Mouse (Mus musculus) lung, embryonic 16.5 days (tissue): ENCODE measurements around the gene Ube2h. TPM values are rescaled to one million over a fixed set of nuclear protein-coding genes. Genes with fewer than 3 reads are reported as not detected.
A peak's percentile ranks its signal among the peaks of the same experiment; 100 is the strongest.

Experiments
- ATAC-seq: fragments of 200-750 bp; cut with Nextera tagmentation; 2 replicates; pipeline ENCODE4 v1.8.0; 2017; ENCODE audit warnings: low read depth, mild to moderate bottlenecking, moderate library complexity
- H3K27ac ChIP-seq: fragments of 300-500 bp; sonication (generic); 2 replicates; pipeline ENCODE4 v1.5.1; 2014; ENCODE audit warnings: mild to moderate bottlenecking, control low read depth, low read length
- H3K27me3 ChIP-seq: fragments of 300-500 bp; sonication (generic); 2 replicates; pipeline ENCODE4 v1.6.1; 2014; ENCODE audit warnings: low read depth, low read length, mixed read lengths; ENCODE audit not compliant: control insufficient read depth, insufficient read depth
- H3K36me3 ChIP-seq: fragments of 300-500 bp; sonication (generic); 2 replicates; pipeline ENCODE4 v1.6.1; 2014; ENCODE audit warnings: low read length; ENCODE audit not compliant: control insufficient read depth, insufficient read depth
- H3K4me1 ChIP-seq: fragments of 300-500 bp; sonication (generic); replicated peaks from 2 replicates; pipeline ENCODE4 v1.6.1; 2014; ENCODE audit warnings: low read length, mixed read lengths; ENCODE audit not compliant: control insufficient read depth, insufficient read depth
- H3K4me2 ChIP-seq: fragments of 300-500 bp; sonication (generic); 2 replicates; pipeline ENCODE4 v1.6.1; 2014; ENCODE audit warnings: low read depth, low read length, control low read depth
- H3K4me3 ChIP-seq: fragments of 300-500 bp; sonication (generic); 2 replicates; pipeline ENCODE4 v1.5.1; 2014; ENCODE audit warnings: mild to moderate bottlenecking, low read length, control low read depth
- H3K9ac ChIP-seq: fragments of 300-500 bp; sonication (generic); 2 replicates; pipeline ENCODE4 v1.6.1; 2014; ENCODE audit warnings: low read length, control low read depth
- H3K9me3 ChIP-seq: fragments of 300-500 bp; sonication (generic); 2 replicates; pipeline ENCODE4 v1.6.1; 2016; ENCODE audit warnings: low read length; ENCODE audit not compliant: control insufficient read depth
- WGBS: fragments of 180-500 bp; shearing (Covaris S2); extraction: QIAGEN DNeasy Blood & Tissue Kit; methylation state at CpG from one replicate; pipeline ENCODE4 v1.1.7; 2014; 5-methylcytosine and 5-hydroxymethylcytosine counted together
- polyA plus RNA-seq: library from polyadenylated mRNA; unstranded; fragments of >200 nt; fragmentation: Nextera tagmentation; extraction: Ambion mirVana; gene quantifications from 2 replicates; pipeline ENCODE4 v1.2.1, GENCODE M21; 2015

The Ube2h gene
- polyA plus RNA-seq, 1 experiment from 2014 or later, result 42.5 TPM

DNA sequence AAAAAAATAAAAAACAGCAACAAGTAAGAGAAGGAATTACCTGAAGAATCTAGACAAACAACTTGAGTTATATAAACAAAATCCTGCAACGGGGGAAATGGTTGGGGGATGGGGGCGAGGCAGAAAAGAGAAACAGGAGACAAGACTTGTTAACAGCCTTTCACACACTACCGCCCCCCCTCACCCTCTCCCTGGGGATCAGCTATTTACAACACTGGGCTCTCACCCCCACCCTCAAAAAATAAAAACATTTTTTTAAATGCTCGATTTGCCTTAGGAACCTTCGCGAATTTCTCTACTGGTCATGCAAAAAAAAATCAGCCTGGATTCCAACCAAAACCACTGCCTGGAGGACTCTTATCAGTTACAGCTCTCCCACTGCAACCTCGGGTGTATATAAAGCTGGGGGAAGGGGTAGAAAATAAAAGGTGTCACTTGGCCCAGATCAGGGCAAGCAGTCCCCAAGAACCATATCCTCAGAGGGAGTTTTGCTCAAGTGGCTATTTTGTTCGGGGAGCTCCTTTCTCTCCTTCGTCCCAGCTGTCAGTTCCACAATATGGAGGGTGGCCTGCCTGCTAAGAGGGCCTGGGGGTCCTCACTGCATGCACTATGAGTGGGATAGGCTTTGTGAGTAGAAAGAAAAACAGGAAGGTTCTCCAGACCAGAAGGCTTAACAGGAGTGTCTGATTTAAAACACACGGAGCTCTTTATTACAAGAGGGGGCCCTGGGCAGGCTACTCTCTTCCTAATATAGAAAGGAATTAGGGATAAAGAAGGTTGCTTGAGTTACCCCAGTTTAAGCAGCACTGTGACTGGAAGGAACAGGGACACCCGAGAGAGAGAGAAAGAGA lies 1.3 kb downstream of the Ube2h start:
- H3K27me3 ChIP-seq, result no peaks in the 10 kb centered on the region
- WGBS, result under 1% methylated on average over 11 of the region's 11 CpGs
- peak overlapping the region; percentile 89 for H3K27ac ChIP-seq
- 0 out of 2 replicates have a peak, but pooled peaks cover 2% of the 10 kb centered on the region for H3K36me3 ChIP-seq
- no peak for ATAC-seq
- H3K4me2 ChIP-seq, result peak overlapping the region; percentile 69
- no peaks in the 10 kb centered on the region for H3K9me3 ChIP-seq
- peak overlapping the region; percentile 83 for H3K4me3 ChIP-seq
- H3K9ac ChIP-seq, result peak overlapping the region; percentile 87
- peaks cover 36% of the 10 kb centered on the region for H3K4me1 ChIP-seq

DNA sequence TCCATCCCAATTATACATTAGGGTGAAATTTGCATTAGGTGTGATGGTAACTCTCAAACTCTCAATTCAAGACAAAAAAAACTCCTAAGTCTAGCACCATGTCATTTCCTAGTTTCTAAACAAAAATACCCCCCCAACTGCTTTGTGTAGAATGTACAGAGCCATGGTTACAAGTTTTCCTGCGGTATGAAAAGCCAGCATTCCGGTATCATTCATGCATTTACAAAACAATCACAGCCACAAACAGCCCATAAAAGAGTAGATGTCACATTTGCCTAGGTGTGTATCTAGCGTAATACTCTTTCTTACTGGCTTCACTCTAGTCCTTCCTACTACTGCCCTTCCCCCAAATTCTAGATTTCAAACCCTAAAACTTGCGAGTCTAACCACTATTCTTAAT lies 2.2 kb downstream of the Ube2h start:
- H3K9ac ChIP-seq, result peak overlapping the region; percentile 58
- no peaks in the 10 kb centered on the region for H3K9me3 ChIP-seq
- peaks cover 31% of the 10 kb centered on the region for H3K4me1 ChIP-seq
- ATAC-seq, result no peak
- WGBS, result 10% methylated on average over 4 of the region's 4 CpGs
- no peaks in the 10 kb centered on the region for H3K27me3 ChIP-seq
- H3K4me2 ChIP-seq, result peak overlapping the region; percentile 69
- H3K36me3 ChIP-seq, result 0 out of 2 replicates have a peak, but pooled peaks cover 5% of the 10 kb centered on the region
- H3K27ac ChIP-seq, result peak overlapping the region; percentile 92
- H3K4me3 ChIP-seq, result peak overlapping the region; percentile 83

DNA sequence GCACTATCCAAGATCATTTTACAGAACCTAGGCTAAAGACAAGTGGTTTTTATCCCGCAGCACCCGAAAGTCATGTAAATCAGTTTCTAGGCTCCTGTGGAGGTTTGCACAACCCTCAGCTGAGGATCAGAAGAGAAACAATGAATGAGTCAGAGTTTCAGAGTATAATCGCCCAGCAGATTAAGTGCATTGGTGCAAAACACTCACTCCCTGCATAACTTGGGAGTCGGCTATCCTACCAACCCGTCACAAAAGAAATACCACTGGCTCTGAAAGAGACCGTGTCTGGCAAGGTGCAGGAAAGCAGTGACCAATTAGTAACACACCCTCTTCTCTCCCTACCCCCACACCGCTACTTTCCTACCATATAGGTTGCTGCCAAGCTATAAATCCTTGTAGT lies 3.4 kb downstream of the Ube2h start:
- Histone ChIP-seq H3K36me3 (0 out of 2 replicates have a peak, but pooled peaks cover 5% of the 10 kb centered on the region), H3K9me3 (no peaks in the 10 kb centered on the region), H3K4me2 (peak overlapping the region; percentile 69), H3K4me3 (peak overlapping the region; percentile 83), H3K27me3 (no peaks in the 10 kb centered on the region), H3K27ac (peak overlapping the region; percentile 92), H3K9ac (peak overlapping the region; percentile 50), H3K4me1 (peaks cover 29% of the 10 kb centered on the region)
- WGBS, result 13% methylated on average over 7 of the region's 7 CpGs
- ATAC-seq, result no peak

DNA sequence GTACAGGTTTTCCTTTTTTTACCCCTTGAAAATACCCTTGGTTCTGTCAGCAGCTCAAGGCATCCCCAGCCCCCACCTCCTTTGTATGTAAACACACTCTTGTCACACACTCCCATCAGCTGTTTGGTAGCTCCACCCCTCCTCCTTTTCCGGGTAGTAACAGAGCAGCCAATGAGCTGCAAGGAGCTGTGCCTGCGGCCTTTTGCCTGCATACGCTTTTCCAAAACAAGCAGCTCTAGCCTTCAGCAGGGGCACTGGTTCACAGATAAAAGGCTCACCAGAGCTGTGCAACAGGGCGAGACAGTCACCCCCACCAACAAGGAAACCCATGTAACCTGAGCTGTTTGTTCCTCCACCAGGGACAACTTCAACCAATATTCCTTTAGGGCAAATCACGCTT lies 4.0 kb downstream of the Ube2h start:
- no peaks in the 10 kb centered on the region for H3K9me3 ChIP-seq
- peak overlapping the region; percentile 92 for H3K27ac ChIP-seq
- no peaks in the 10 kb centered on the region for H3K27me3 ChIP-seq
- H3K9ac ChIP-seq, result peak overlapping the region; percentile 50
- 1% methylated on average over 5 of the region's 5 CpGs for WGBS
- H3K36me3 ChIP-seq, result peaks cover 9% of the 10 kb centered on the region
- peaks cover 29% of the 10 kb centered on the region for H3K4me1 ChIP-seq
- H3K4me2 ChIP-seq, result peak overlapping the region; percentile 69
- peak overlapping the region; percentile 83 for H3K4me3 ChIP-seq
- peak; percentile 80 for ATAC-seq

DNA sequence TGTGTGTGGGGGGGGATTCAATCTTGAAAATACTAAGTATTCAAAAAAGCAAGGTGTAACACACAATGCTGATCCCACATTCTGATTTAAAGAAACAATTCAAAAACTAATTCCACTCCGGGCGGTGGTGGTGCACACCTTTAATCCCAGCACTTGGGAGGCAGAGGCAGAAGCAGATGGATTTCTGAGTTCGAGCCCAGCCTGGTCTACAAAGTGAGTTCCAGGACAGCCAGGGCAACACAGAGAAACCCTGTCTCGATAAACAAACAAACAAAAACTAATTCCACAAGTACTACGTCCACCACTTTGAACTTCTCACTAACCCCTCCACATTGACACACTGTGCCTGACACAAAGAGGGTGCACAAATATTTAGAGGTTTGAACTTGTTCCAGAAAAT lies 4.7 kb downstream of the Ube2h start:
- Histone ChIP-seq H3K9me3 (no peaks in the 10 kb centered on the region), H3K36me3 (peaks cover 9% of the 10 kb centered on the region), H3K27ac (peak overlapping the region; percentile 92), H3K9ac (no peak overlapping the region), H3K27me3 (no peaks in the 10 kb centered on the region), H3K4me2 (peak overlapping the region; percentile 69), H3K4me3 (no peak overlapping the region), H3K4me1 (peaks cover 29% of the 10 kb centered on the region)
- 71% methylated on average over 5 of the region's 5 CpGs for WGBS
- no peak for ATAC-seq

DNA sequence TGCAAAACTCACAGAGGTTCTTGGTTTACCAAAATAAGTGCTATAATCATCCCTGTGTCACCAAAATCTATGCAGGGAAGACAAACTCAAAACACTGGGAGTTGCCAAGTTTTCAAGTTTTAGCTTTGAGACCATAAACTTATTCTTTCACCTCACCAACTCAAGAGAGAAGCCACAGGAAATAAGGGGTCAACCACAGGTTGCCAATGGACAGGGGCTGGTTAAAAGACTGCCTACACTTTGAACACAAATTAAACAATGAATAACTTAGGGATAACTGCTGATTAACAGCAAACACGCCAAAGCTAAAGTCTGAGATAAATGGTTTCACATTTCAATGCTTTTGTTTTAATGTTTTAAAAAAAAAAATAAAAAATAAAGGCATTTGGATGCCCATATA lies 5.2 kb downstream of the Ube2h start:
- H3K27ac ChIP-seq, result no peak overlapping the region
- H3K27me3 ChIP-seq, result no peaks in the 10 kb centered on the region
- H3K36me3 ChIP-seq, result peaks cover 9% of the 10 kb centered on the region
- H3K9ac ChIP-seq, result no peak overlapping the region
- no peak overlapping the region for H3K4me3 ChIP-seq
- no peak for ATAC-seq
- H3K4me2 ChIP-seq, result no peak overlapping the region
- WGBS, result 41% methylated on average over 1 of the region's 1 CpGs
- H3K9me3 ChIP-seq, result no peaks in the 10 kb centered on the region
- peaks cover 29% of the 10 kb centered on the region for H3K4me1 ChIP-seq

DNA sequence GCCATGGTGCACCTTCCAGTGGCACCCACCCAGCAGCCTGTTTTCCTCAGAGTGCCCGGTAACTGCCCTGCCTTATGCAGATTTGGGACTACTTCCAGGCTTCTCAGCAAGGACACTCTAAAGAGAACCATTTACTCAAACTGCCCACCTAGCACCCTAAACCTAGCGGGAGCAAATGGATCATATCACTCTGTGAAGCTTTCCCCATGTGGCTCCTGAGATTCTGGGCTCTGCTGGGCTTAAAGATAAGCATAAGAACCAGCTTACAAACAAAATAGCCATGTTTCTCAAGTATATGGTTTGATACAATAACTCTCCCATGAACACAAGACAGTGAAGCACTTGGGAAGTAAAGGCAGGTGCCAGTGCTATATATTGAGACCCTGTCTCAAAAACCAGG lies 11.8 kb downstream of the Ube2h start:
- Histone ChIP-seq H3K9me3 (no peaks in the 10 kb centered on the region), H3K9ac (no peak overlapping the region), H3K4me3 (no peak overlapping the region), H3K4me1 (no peaks in the 10 kb centered on the region), H3K27ac (no peak overlapping the region), H3K4me2 (no peak overlapping the region), H3K27me3 (no peaks in the 10 kb centered on the region), H3K36me3 (peaks cover 4% of the 10 kb centered on the region)
- 93% methylated on average over 2 of the region's 2 CpGs for WGBS
- no peak for ATAC-seq

DNA sequence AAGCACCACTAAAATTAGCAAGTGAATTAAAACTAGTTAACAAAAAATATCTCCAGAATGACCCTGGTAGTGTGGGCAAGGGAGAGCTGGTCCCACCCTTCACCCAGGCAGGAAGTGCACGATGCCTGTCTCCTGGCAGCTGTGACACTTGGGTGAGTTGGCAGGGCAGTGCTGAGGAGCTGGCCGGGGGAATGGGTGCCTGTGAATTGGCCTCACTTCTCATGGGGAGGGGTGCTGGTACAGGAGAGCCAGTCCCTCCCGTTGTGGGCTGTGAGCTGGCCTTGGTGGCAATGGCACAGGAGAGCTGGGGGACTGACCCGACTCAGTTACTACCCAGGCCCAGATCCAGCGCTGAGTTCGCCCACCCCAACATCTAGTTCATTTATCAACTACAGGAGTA lies 16.4 kb downstream of the Ube2h start:
- H3K27me3 ChIP-seq, result no peaks in the 10 kb centered on the region
- H3K36me3 ChIP-seq, result peaks cover 12% of the 10 kb centered on the region
- no peaks in the 10 kb centered on the region for H3K9me3 ChIP-seq
- no peaks in the 10 kb centered on the region for H3K4me1 ChIP-seq
- no peak overlapping the region for H3K4me2 ChIP-seq
- no peak for ATAC-seq
- 87% methylated on average over 6 of the region's 6 CpGs for WGBS
- H3K4me3 ChIP-seq, result no peak overlapping the region
- no peak overlapping the region for H3K9ac ChIP-seq
- H3K27ac ChIP-seq, result no peak overlapping the region

DNA sequence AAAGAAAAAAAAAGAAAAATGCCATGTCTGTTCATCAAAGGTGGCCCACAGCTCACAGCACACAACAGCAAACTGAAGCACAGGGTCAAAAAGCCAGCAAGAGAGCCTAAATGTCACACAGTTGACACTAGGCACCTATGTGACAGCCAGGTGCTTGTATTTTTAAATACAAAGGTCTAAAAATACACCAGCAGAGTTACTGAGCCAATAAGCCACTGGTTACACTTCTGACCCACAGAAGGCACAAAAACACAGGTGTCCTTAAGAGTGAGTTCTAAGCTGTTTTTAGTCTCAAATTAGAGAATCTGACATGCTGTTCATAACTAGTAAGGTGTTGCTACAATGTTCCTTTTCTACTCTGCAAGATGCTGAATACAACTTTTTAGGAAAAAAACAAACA lies 17.7 kb downstream of the Ube2h start:
- Histone ChIP-seq H3K9me3 (no peaks in the 10 kb centered on the region), H3K27ac (no peak overlapping the region), H3K9ac (no peak overlapping the region), H3K4me1 (no peaks in the 10 kb centered on the region), H3K36me3 (peaks cover 12% of the 10 kb centered on the region), H3K27me3 (no peaks in the 10 kb centered on the region), H3K4me3 (no peak overlapping the region), H3K4me2 (no peak overlapping the region)
- no peak for ATAC-seq
